Mouse (Mus musculus) olfactory bulb, adult 2 months (tissue): ENCODE measurements at regions not wholly inside any gene's neighbourhood (a gene's known extent, or its start where the extent isn't known, plus 50 kb on each side); places are given as distances from the start of the nearest gene placed in this dataset.

Experiments used
- H3K27ac ChIP-seq: fragments of 200-500 bp; 2 replicates; pipeline ENCODE4 v1.5.1; 2012; ENCODE audit warnings: low read depth, low read length; ENCODE audit not compliant: insufficient read depth
- H3K4me1 ChIP-seq: fragments of 200-500 bp; 2 replicates; pipeline ENCODE4 v1.6.1; 2012; ENCODE audit warnings: low read length; ENCODE audit not compliant: control insufficient read depth, insufficient read depth
- H3K4me3 ChIP-seq: fragments of 200-500 bp; 2 replicates; pipeline ENCODE4 v1.5.1; 2012; ENCODE audit warnings: mild to moderate bottlenecking, low read depth, low read length, moderate library complexity; ENCODE audit not compliant: insufficient read depth
- CTCF ChIP-seq: fragments of 200-500 bp; IDR thresholded peaks from 2 replicates; pipeline ENCODE4 v1.5.1; 2012; ENCODE audit warnings: low read depth, mild to moderate bottlenecking, low read length, moderate library complexity; ENCODE audit not compliant: insufficient read depth
- POLR2A ChIP-seq: fragments of 200-500 bp; IDR thresholded peaks from 2 replicates; pipeline ENCODE4 v1.6.1; 2012; ENCODE audit warnings: mild to moderate bottlenecking, low read depth, low read length, moderate library complexity; ENCODE audit not compliant: insufficient read depth
- WGBS: fragments of 180-500 bp; shearing (Covaris S2); methylation state at CpG from one replicate; pipeline ENCODE4 v1.1.7; 2018; 5-methylcytosine and 5-hydroxymethylcytosine counted together

GRCm38 (mm10) chr12:118521329-118521728 is 220.1 kb upstream of the Sp4 start:
- no peak for TF ChIP-seq POLR2A
- no peak for TF ChIP-seq CTCF

DNA sequence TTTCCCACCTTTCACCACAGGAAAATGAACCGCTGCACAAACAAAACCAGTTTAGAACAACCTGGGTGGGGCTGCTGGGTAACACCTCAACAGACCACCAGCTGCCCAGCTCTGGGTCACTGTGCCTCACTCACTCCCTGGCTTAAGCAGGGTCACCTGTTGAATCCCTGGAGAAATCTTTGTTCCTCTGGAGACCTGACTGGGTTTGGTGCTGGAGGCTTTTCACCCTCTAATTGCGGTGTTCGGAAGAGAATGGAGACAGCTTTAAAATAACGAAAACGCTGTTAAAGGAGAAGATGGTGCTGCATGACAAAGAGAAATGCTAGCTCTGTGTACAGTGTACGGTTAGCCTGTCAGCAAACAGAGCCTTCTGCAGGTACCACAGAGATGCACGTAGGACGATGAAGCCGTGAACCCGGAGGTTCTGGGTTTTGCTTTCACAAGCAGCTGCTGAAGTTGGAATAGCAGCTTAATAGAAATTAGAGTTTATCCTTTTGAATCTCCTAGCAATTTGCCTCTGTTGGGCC is 218.6 kb upstream of the Sp4 start:
- H3K4me3 ChIP-seq, result no peak overlapping the region
- H3K4me1 ChIP-seq, result peaks cover 3% of the 10 kb centered on the region; the same call in 1 of the 2 replicates
- 30% methylated on average over 10 of the region's 10 CpGs for WGBS
- TF ChIP-seq POLR2A, result no peak
- TF ChIP-seq CTCF, result no peak
- no peak overlapping the region for H3K27ac ChIP-seq

More at GRCm38 (mm10) chr12:118521329-118521728, 220.1 kb upstream of the Sp4 start:
- no peak overlapping the region for H3K27ac ChIP-seq
- H3K4me3 ChIP-seq, result no peak overlapping the region
- peaks cover 3% of the 10 kb centered on the region; the same call in 1 of the 2 replicates for H3K4me1 ChIP-seq
- WGBS, result 79% methylated on average over 1 of the region's 1 CpGs

- no peak overlapping the region for H3K4me3 ChIP-seq
- no peak overlapping the region for H3K27ac ChIP-seq
- H3K4me1 ChIP-seq, result no peaks in the 10 kb centered on the region
- TF ChIP-seq CTCF (no peak), POLR2A (no peak)
- WGBS, result 67% methylated on average over 4 of the region's 4 CpGs
These were observed 209.7 kb upstream of the Sp4 start for GRCm38 (mm10) chr12:118510989-118511388.

- TF ChIP-seq CTCF, result no peak
- no peak overlapping the region for H3K4me3 ChIP-seq
- H3K4me1 ChIP-seq, result no peaks in the 10 kb centered on the region
- WGBS, result 85% methylated on average over 8 of the region's 8 CpGs
- no peak overlapping the region for H3K27ac ChIP-seq
These were observed 208.0 kb upstream of the Sp4 start for GRCm38 (mm10) chr12:118508972-118509917.

DNA sequence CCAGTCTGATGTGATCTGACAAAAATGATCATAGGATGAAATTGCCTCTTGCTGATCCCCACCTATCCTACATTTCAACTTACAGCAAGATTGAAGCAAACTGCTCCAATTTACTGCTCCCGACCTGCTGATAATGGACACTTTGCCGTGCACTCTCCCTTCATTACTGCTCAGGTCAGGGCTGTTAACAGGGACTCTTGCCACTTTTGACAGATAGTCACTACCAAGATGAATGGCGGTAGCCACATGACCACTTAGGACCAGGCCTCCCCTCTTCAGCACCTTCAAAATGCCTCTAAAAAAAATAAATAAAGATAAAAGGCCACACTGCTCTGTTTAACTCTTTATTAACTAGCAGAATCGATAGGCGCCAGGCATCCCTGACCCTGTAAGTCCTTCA is 199.2 kb upstream of the Sp4 start:
- WGBS, result 75% methylated on average over 5 of the region's 5 CpGs
- Histone ChIP-seq H3K4me3 (no peak overlapping the region), H3K4me1 (no peaks in the 10 kb centered on the region), H3K27ac (no peak overlapping the region)
- TF ChIP-seq CTCF (no peak), POLR2A (no peak)

- H3K4me1 ChIP-seq, result no peaks in the 10 kb centered on the region
- no peak overlapping the region for H3K27ac ChIP-seq
- TF ChIP-seq POLR2A, result no peak
- TF ChIP-seq CTCF, result no peak
- 70% methylated on average over 5 of the region's 5 CpGs for WGBS
- no peak overlapping the region for H3K4me3 ChIP-seq
These were observed 186.8 kb upstream of the Sp4 start for GRCm38 (mm10) chr12:118488038-118488437.

DNA sequence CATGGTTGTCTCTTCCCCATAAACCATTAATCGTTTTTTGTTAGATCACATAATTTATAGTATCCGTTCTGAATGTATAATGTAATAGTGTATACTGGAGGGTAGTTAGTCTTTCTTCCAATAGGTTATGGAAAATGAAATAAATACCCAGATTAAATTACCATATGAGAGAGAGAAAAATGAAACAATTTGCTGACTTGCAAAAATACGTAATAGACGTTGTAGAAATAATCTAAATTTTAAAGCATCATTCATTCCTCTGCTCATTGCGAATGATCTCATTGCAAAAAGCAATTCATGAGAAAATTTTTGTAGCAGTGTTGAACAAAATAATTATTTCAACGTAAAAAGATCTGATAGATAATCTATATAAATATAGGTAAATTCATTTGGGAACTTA is 185.2 kb upstream of the Sp4 start:
- 93% methylated on average over 6 of the region's 6 CpGs for WGBS

DNA sequence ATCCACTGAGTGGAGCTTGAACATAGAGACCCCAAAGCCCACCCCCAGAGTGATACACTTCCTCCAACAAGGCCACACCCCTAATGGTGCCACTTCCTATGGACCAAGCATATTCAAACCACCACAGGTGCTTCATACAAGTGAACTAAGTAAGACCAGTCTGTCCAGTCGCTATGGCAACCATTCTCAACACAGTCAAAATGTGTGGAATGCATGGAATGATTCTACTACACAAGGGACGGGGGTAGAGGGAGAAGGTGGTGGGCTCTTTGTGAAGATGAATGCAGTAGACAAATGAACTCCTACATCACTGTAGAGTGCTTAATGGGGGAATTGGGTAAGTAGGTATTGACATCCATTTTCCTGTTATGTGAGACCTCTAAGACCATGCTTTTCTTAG is 180.1 kb upstream of the Sp4 start:
- TF ChIP-seq CTCF (no peak), POLR2A (no peak)
- WGBS, result 85% methylated on average over 2 of the region's 2 CpGs
- H3K4me1 ChIP-seq, result no peaks in the 10 kb centered on the region
- H3K4me3 ChIP-seq, result no peak overlapping the region
- H3K27ac ChIP-seq, result no peak overlapping the region

More for the DNA sequence above, 185.2 kb upstream of the Sp4 start:
- TF ChIP-seq POLR2A, result no peak
- no peak for TF ChIP-seq CTCF
- Histone ChIP-seq H3K4me1 (no peaks in the 10 kb centered on the region), H3K27ac (no peak overlapping the region), H3K4me3 (no peak overlapping the region)

- WGBS, result 63% methylated on average over 3 of the region's 3 CpGs
- TF ChIP-seq CTCF, result no peak
- TF ChIP-seq POLR2A, result no peak
- Histone ChIP-seq H3K4me3 (no peak overlapping the region), H3K4me1 (no peaks in the 10 kb centered on the region), H3K27ac (no peak overlapping the region)
These were observed 173.5 kb upstream of the Sp4 start for GRCm38 (mm10) chr12:118474732-118475131.

- WGBS, result 84% methylated on average over 3 of the region's 3 CpGs
- Histone ChIP-seq H3K4me1 (no peaks in the 10 kb centered on the region), H3K4me3 (no peak overlapping the region), H3K27ac (no peak overlapping the region)
- TF ChIP-seq CTCF (no peak), POLR2A (no peak)
These were observed 165.6 kb upstream of the Sp4 start for GRCm38 (mm10) chr12:118466837-118467236.
